Mouse (Mus musculus) midbrain, embryonic 10.5 days (tissue): Measurements from ENCODE around the gene Ssbp2. TPM values are rescaled to one million over a fixed set of nuclear protein-coding genes. Genes with fewer than 3 reads are reported as not detected.

ENCODE experiments used
- DNase-seq: peaks from one replicate; pipeline ENCODE4 v3.0.0-alpha.2; 2017; ENCODE audit warnings: low spot score
- H3K27ac ChIP-seq: fragments of 300-500 bp; sonication (generic); replicated peaks from 2 replicates; pipeline ENCODE4 v1.5.1; 2016; ENCODE audit warnings: mild to moderate bottlenecking
- H3K27me3 ChIP-seq: fragments of 300-500 bp; sonication (generic); 2 replicates; pipeline ENCODE4 v1.6.1; 2016; ENCODE audit warnings: low read depth, mild to moderate bottlenecking; ENCODE audit not compliant: poor library complexity, severe bottlenecking
- H3K36me3 ChIP-seq: fragments of 300-500 bp; sonication (generic); 2 replicates; pipeline ENCODE4 v1.6.1; 2016; ENCODE audit warnings: mild to moderate bottlenecking, moderate library complexity
- H3K4me1 ChIP-seq: fragments of 300-500 bp; sonication (generic); 2 replicates; pipeline ENCODE4 v1.6.1; 2016
- H3K4me3 ChIP-seq: fragments of 300-500 bp; sonication (generic); 2 replicates; pipeline ENCODE4 v1.5.1; 2016; ENCODE audit warnings: mild to moderate bottlenecking, moderate library complexity
- H3K9me3 ChIP-seq: fragments of 300-500 bp; sonication (generic); replicated peaks from 2 replicates; pipeline ENCODE4 v1.6.1; 2016; ENCODE audit warnings: mild to moderate bottlenecking
- WGBS: fragments of 180-500 bp; shearing (Covaris S2); methylation state at CpG from one replicate; pipeline ENCODE4 v1.1.7; 2016; 5-methylcytosine and 5-hydroxymethylcytosine counted together
- polyA plus RNA-seq: library from polyadenylated mRNA; unstranded; fragments of >200 nt; fragmentation: Nextera tagmentation; extraction: Ambion mirVana; gene quantifications from 2 replicates; pipeline ENCODE4 v1.2.1, GENCODE M21; 2016

Ssbp2 gene
- polyA plus RNA-seq, 1 experiment from 2014 or later, result 148 TPM

DNA sequence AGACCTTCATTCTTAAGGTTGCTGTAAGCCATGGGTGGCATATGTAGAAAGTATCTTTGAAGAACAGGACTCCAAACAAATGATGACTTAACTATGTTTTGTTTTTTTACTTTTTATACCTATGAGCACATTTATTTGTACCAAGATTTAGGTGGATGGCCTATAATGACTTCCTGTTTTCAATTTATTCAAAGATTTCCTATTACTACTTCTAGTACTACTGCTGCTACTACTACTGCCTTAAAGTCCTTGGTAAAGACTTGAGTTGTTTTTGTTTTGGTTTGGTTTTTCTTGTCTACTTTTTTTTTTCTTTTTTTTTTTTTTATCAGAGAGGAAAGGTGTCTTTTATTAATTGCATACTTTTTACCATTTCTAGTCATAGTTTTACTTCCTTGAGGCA lies 121.4 kb downstream of the Ssbp2 start:
- Histone ChIP-seq H3K27ac (no peak overlapping the region), H3K4me3 (no peak overlapping the region), H3K9me3 (no peaks in the 10 kb centered on the region), H3K4me1 (no peaks in the 10 kb centered on the region), H3K36me3 (no peaks in the 10 kb centered on the region), H3K27me3 (no peaks in the 10 kb centered on the region)
- no peak for DNase-seq

GRCm38 (mm10) chr13:91582212-91582611 lies 122.1 kb downstream of the Ssbp2 start:
- Histone ChIP-seq H3K4me3 (no peak overlapping the region), H3K27ac (no peak overlapping the region), H3K4me1 (no peaks in the 10 kb centered on the region), H3K9me3 (no peaks in the 10 kb centered on the region), H3K27me3 (no peaks in the 10 kb centered on the region), H3K36me3 (no peaks in the 10 kb centered on the region)
- no peak for DNase-seq

DNA sequence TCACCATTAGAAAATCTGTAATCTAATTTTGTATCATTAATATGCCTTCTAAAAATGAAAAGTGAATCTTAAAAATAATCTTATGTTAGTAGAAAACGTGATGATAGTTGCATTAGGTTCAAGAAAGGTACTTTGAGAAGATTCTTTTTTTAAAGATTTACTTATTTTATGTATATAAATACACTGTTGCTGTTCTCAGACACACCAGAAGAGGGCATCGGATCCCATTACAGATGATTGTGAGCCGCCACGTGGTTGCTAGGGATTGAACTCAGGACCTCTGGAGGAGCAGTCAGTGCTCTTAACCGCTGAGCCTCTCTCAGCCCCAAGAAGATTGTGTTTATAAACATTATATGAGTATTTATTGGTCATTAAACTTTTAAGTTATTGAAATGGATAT lies 126.3 kb downstream of the Ssbp2 start:
- Histone ChIP-seq H3K27ac (no peak overlapping the region), H3K27me3 (no peaks in the 10 kb centered on the region), H3K36me3 (no peaks in the 10 kb centered on the region), H3K4me3 (no peak overlapping the region), H3K9me3 (no peaks in the 10 kb centered on the region), H3K4me1 (peaks cover 13% of the 10 kb centered on the region)
- 73% methylated on average over 5 of the region's 5 CpGs for WGBS
- no peak for DNase-seq

GRCm38 (mm10) chr13:91588475-91588874 lies 128.4 kb downstream of the Ssbp2 start:
- Histone ChIP-seq H3K27me3 (no peaks in the 10 kb centered on the region), H3K9me3 (no peaks in the 10 kb centered on the region), H3K27ac (no peak overlapping the region), H3K4me3 (no peak overlapping the region), H3K4me1 (peaks cover 13% of the 10 kb centered on the region), H3K36me3 (no peaks in the 10 kb centered on the region)
- no peak for DNase-seq
- 24% methylated on average over 2 of the region's 2 CpGs for WGBS

- 78% methylated on average over 4 of the region's 4 CpGs for WGBS
- no peaks in the 10 kb centered on the region for H3K27me3 ChIP-seq
- no peak overlapping the region for H3K4me3 ChIP-seq
- H3K36me3 ChIP-seq, result no peaks in the 10 kb centered on the region
- DNase-seq, result no peak
- no peaks in the 10 kb centered on the region for H3K9me3 ChIP-seq
- H3K4me1 ChIP-seq, result peaks cover 13% of the 10 kb centered on the region
- H3K27ac ChIP-seq, result no peak overlapping the region
Observed at GRCm38 (mm10) chr13:91591863-91592262, 131.8 kb downstream of the Ssbp2 start.

DNA sequence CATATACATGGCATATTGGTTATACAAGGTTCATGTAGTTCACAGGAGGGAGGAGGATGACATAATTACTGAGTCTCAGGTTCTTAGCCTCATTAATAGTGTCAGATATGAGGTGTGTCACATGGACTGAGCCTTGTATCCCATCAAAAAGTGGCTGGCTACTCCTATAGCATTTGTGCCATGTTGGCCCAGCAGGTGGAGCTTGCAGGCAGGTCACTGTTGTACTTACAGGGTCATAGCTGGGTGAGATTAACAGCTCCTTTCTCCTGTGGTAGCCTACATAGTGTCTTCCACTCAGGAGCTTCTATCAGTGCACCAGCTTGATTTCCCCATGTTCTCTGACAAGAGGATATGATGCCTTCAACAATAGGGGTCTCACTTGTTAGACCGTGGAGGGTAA lies 135.2 kb downstream of the Ssbp2 start:
- no peaks in the 10 kb centered on the region for H3K4me1 ChIP-seq
- 96% methylated on average over 1 of the region's 1 CpGs for WGBS

GRCm38 (mm10) chr13:91599594-91599993 lies 139.5 kb downstream of the Ssbp2 start:
- H3K27me3 ChIP-seq, result no peaks in the 10 kb centered on the region
- H3K4me1 ChIP-seq, result 0 out of 2 replicates have a peak, but pooled peaks cover 3% of the 10 kb centered on the region
- no peaks in the 10 kb centered on the region; the same call in 1 of the 2 replicates for H3K9me3 ChIP-seq
- H3K27ac ChIP-seq, result no peak overlapping the region
- WGBS, result 92% methylated on average over 3 of the region's 3 CpGs
- H3K4me3 ChIP-seq, result no peak overlapping the region
- no peaks in the 10 kb centered on the region; the same call in none of the 2 replicates for H3K36me3 ChIP-seq
- DNase-seq, result no peak

More for the DNA sequence above, 135.2 kb downstream of the Ssbp2 start:
- no peak overlapping the region for H3K27ac ChIP-seq
- H3K27me3 ChIP-seq, result no peaks in the 10 kb centered on the region
- no peaks in the 10 kb centered on the region for H3K9me3 ChIP-seq
- H3K4me3 ChIP-seq, result no peak overlapping the region
- H3K36me3 ChIP-seq, result no peaks in the 10 kb centered on the region
- DNase-seq, result no peak

GRCm38 (mm10) chr13:91605043-91605840 lies 145.2 kb downstream of the Ssbp2 start:
- H3K4me1 ChIP-seq, result 0 out of 2 replicates have a peak, but pooled peaks cover 3% of the 10 kb centered on the region
- DNase-seq, result no peak
- H3K27me3 ChIP-seq, result no peaks in the 10 kb centered on the region
- H3K36me3 ChIP-seq, result no peaks in the 10 kb centered on the region; the same call in none of the 2 replicates
- no peak overlapping the region for H3K4me3 ChIP-seq
- WGBS, result 92% methylated on average over 7 of the region's 7 CpGs
- H3K9me3 ChIP-seq, result no peaks in the 10 kb centered on the region; the same call in 1 of the 2 replicates
- H3K27ac ChIP-seq, result no peak overlapping the region

GRCm38 (mm10) chr13:91610601-91611000 lies 150.5 kb downstream of the Ssbp2 start:
- H3K36me3 ChIP-seq, result no peaks in the 10 kb centered on the region
- H3K27ac ChIP-seq, result no peak overlapping the region
- no peaks in the 10 kb centered on the region for H3K9me3 ChIP-seq
- WGBS, result 84% methylated on average over 4 of the region's 4 CpGs
- no peak overlapping the region for H3K4me3 ChIP-seq
- no peaks in the 10 kb centered on the region for H3K27me3 ChIP-seq
- no peak for DNase-seq
- no peaks in the 10 kb centered on the region for H3K4me1 ChIP-seq

- 93% methylated on average over 3 of the region's 3 CpGs for WGBS
- Histone ChIP-seq H3K4me1 (no peaks in the 10 kb centered on the region), H3K27ac (no peak overlapping the region), H3K36me3 (no peaks in the 10 kb centered on the region), H3K9me3 (no peaks in the 10 kb centered on the region), H3K4me3 (no peak overlapping the region), H3K27me3 (no peaks in the 10 kb centered on the region)
- DNase-seq, result no peak
Observed at GRCm38 (mm10) chr13:91611909-91612308, 151.8 kb downstream of the Ssbp2 start.

DNA sequence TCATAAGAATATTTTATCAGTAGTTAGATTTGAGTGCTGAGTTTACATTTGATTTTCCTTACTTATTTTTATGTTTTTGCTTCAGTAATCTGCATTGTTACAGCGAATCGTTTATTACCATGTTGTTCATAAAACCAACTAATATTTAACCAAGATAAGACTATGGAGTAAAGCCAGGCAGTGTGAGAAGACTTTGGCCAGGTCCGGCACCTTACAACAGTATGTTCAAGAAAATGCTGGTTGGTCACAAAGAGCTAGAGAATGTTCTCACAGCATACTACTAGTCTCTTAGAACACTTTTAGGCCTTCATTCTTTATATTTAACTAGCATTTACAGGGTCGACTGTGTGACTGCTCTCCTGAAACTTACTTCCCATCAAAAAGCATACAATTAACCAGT lies 152.5 kb downstream of the Ssbp2 start:
- DNase-seq, result no peak
- Histone ChIP-seq H3K4me1 (no peaks in the 10 kb centered on the region), H3K27ac (no peak overlapping the region), H3K36me3 (no peaks in the 10 kb centered on the region), H3K9me3 (no peaks in the 10 kb centered on the region), H3K4me3 (no peak overlapping the region), H3K27me3 (no peaks in the 10 kb centered on the region)
- WGBS, result 91% methylated on average over 4 of the region's 4 CpGs

DNA sequence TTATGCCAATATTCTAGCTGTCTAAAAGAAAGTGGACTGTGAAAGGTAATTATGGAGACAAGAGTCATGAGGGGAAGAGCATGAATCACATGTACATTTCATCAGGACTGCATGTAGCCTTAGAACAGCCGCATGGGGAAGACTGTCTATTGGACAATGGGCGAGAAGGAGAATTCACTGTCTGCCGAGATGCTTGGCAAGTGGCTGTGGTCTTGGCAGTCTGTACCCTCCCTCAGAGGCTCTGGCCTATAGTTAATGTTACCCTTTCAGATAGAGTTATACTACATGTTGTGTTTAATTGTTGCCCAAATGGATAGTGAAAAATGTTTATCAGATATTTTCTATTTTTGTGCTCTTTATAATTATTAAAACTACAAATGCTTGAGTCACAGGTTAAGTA lies 156.0 kb downstream of the Ssbp2 start:
- peaks cover 10% of the 10 kb centered on the region for H3K36me3 ChIP-seq
- no peak overlapping the region for H3K27ac ChIP-seq
- no peak for DNase-seq
- WGBS, result 91% methylated on average over 3 of the region's 3 CpGs
- H3K4me1 ChIP-seq, result no peaks in the 10 kb centered on the region
- no peaks in the 10 kb centered on the region for H3K27me3 ChIP-seq
- no peaks in the 10 kb centered on the region for H3K9me3 ChIP-seq
- no peak overlapping the region for H3K4me3 ChIP-seq

- DNase-seq, result no peak
- Histone ChIP-seq H3K9me3 (no peaks in the 10 kb centered on the region), H3K27ac (no peak overlapping the region), H3K4me1 (no peaks in the 10 kb centered on the region), H3K27me3 (no peaks in the 10 kb centered on the region), H3K36me3 (peaks cover 10% of the 10 kb centered on the region), H3K4me3 (no peak overlapping the region)
- WGBS, result 93% methylated on average over 5 of the region's 5 CpGs
Observed at GRCm38 (mm10) chr13:91616876-91617275, 156.8 kb downstream of the Ssbp2 start.
